Mouse (Mus musculus): ENCODE results near the gene Lsr. TPM values are rescaled to one million over a fixed set of nuclear protein-coding genes. Genes with fewer than 3 reads are reported as not detected.

Gene Lsr
- polyA plus RNA-seq, 1 experiment from 2014 or later, result 40.3 TPM

GRCm38 (mm10) chr7:30908992-30909431, 64.3 kb downstream of the Lsr start:
- peaks cover 33% of the 10 kb centered on the region for H3K27me3 ChIP-seq (ENCODE audit: insufficient read depth, poor library complexity, severe bottlenecking)
- H3K4me1 ChIP-seq, result peaks cover 11% of the 10 kb centered on the region
- no peak overlapping the region for H3K27ac ChIP-seq
- no peak for DNase-seq (ENCODE audit: low spot score)
- H3K4me3 ChIP-seq, result peak overlapping the region; percentile 45
- 19% methylated on average over 15 of the region's 17 CpGs for WGBS
- no peaks in the 10 kb centered on the region for H3K9me3 ChIP-seq
- H3K36me3 ChIP-seq, result no peaks in the 10 kb centered on the region

DNA sequence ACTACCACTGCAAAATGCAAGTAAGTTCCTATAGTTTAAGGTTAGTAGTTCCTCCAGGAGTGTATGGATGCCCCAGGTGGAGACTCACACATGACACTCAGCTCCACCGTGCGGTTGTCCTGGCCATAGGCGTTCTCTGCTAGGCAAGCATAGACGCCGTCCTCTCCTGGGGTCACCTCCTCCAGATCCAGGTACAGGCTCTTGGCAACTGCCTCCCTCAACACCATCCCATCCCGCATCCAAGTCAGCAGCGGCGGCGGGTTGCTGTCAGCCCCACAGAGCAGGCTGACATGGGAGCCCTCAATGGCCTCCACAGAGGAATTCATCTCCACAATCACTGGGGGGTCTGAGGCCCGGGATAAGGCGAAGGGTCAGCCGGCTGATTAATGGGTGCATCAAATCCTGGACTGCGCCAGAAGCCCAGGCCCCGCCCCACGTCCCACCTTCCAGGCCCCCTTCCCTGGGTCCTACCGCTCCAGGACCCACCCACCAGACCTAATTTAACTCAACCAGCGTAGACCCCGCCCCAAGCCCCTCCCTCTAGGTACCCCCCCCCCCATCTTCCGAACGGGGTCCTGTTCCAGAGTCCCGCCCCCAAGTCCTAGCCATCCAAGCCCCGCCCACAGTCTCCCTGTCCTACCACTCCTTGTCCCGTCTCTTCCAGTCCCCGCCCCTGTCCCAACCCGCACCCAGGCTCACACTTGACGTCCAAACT, 64.8 kb downstream of the Lsr start:
- H3K4me1 ChIP-seq, result peaks cover 11% of the 10 kb centered on the region
- no peak overlapping the region for H3K27ac ChIP-seq
- no peaks in the 10 kb centered on the region for H3K9me3 ChIP-seq
- peak overlapping the region; percentile 45 for H3K4me3 ChIP-seq
- DNase-seq (ENCODE audit: low spot score), result no peak
- 4% methylated on average over 26 of the region's 26 CpGs for whole genome bisulfite sequencing
- peaks cover 33% of the 10 kb centered on the region for H3K27me3 ChIP-seq (ENCODE audit: insufficient read depth, poor library complexity, severe bottlenecking)
- H3K36me3 ChIP-seq, result no peaks in the 10 kb centered on the region

Other genes with a start within 250 kb of the Lsr start
- gene Tmem147, start 243.9 kb downstream of the Lsr start, polyA plus RNA-seq (2016; fragmentation: Nextera tagmentation; extraction: Ambion mirVana), result 183 and 189 TPM in 2 replicates
- gene Gapdhs, start 229.8 kb downstream of the Lsr start, polyA plus RNA-seq (2016; fragmentation: Nextera tagmentation; extraction: Ambion mirVana), result 0.23 and 0.48 TPM in 2 replicates
- gene Sbsn, start 222.0 kb downstream of the Lsr start, polyA plus RNA-seq (2016; fragmentation: Nextera tagmentation; extraction: Ambion mirVana), result 0.84 and 1.1 TPM in 2 replicates
- gene Dmkn, start 209.7 kb downstream of the Lsr start, polyA plus RNA-seq (2016; fragmentation: Nextera tagmentation; extraction: Ambion mirVana), result 0.39 and 0.81 TPM in 2 replicates
- not detected in 2 replicates for gene Krtdap, start 185.6 kb downstream of the Lsr start, polyA plus RNA-seq (2016; fragmentation: Nextera tagmentation; extraction: Ambion mirVana)
- 0.20 TPM in 1 of 2 replicates, not detected in the other for gene Ffar2, start 149.7 kb downstream of the Lsr start, polyA plus RNA-seq (2016; fragmentation: Nextera tagmentation; extraction: Ambion mirVana)
- gene Ffar3, start 117.3 kb downstream of the Lsr start, polyA plus RNA-seq (2016; fragmentation: Nextera tagmentation; extraction: Ambion mirVana), result 0.10 and 0.17 TPM in 2 replicates
- not detected in 2 replicates for gene Ffar1, start 111.9 kb downstream of the Lsr start, polyA plus RNA-seq (2016; fragmentation: Nextera tagmentation; extraction: Ambion mirVana)
- not detected in 2 replicates for gene Cd22, start 93.1 kb downstream of the Lsr start, polyA plus RNA-seq (2016; fragmentation: Nextera tagmentation; extraction: Ambion mirVana)
- 0.30 and 0.38 TPM in 2 replicates for gene Mag, start 58.6 kb downstream of the Lsr start, polyA plus RNA-seq (2016; fragmentation: Nextera tagmentation; extraction: Ambion mirVana)
- gene Hamp2, start 48.8 kb downstream of the Lsr start, polyA plus RNA-seq (2016; fragmentation: Nextera tagmentation; extraction: Ambion mirVana), result not detected in 2 replicates
- gene Hamp, start 29.4 kb downstream of the Lsr start, polyA plus RNA-seq (2016; fragmentation: Nextera tagmentation; extraction: Ambion mirVana), result not detected in 2 replicates
- gene Usf2, start 16.7 kb downstream of the Lsr start, polyA plus RNA-seq (2016; fragmentation: Nextera tagmentation; extraction: Ambion mirVana), result 15.0 and 26.9 TPM in 2 replicates
- gene Fam187b, start 326 bp upstream of the Lsr start, polyA plus RNA-seq (2016; fragmentation: Nextera tagmentation; extraction: Ambion mirVana), result 1.2 and 2.5 TPM in 2 replicates
- gene Fxyd5, start 69.0 kb upstream of the Lsr start, polyA plus RNA-seq (2016; fragmentation: Nextera tagmentation; extraction: Ambion mirVana), result 24.3 and 26.4 TPM in 2 replicates
- 0.22 and 1.5 TPM in 2 replicates for gene Fxyd7, start 78.0 kb upstream of the Lsr start, polyA plus RNA-seq (2016; fragmentation: Nextera tagmentation; extraction: Ambion mirVana)
- 167 and 365 TPM in 2 replicates for gene Fxyd1, start 83.7 kb upstream of the Lsr start, polyA plus RNA-seq (2016; fragmentation: Nextera tagmentation; extraction: Ambion mirVana)
- gene Lgi4, start 85.9 kb upstream of the Lsr start, polyA plus RNA-seq (2016; fragmentation: Nextera tagmentation; extraction: Ambion mirVana), result 0.27 and 0.41 TPM in 2 replicates
- 0.53 and 2.0 TPM in 2 replicates for gene Fxyd3, start 103.2 kb upstream of the Lsr start, polyA plus RNA-seq (2016; fragmentation: Nextera tagmentation; extraction: Ambion mirVana)
- gene Hpn, start 141.8 kb upstream of the Lsr start, polyA plus RNA-seq (2016; fragmentation: Nextera tagmentation; extraction: Ambion mirVana), result 3.6 and 15.0 TPM in 2 replicates
- 3.9 and 4.3 TPM in 2 replicates for gene Scn1b, start 153.5 kb upstream of the Lsr start, polyA plus RNA-seq (2016; fragmentation: Nextera tagmentation; extraction: Ambion mirVana)
- gene Gramd1a, start 182.4 kb upstream of the Lsr start, polyA plus RNA-seq (2016; fragmentation: Nextera tagmentation; extraction: Ambion mirVana), result 58.1 and 70.9 TPM in 2 replicates